Mouse (Mus musculus): Measurements from ENCODE around the gene Itpr1.

Gene Itpr1

GRCm38 (mm10) chr6:108517241-108517981, 304.5 kb downstream of the Itpr1 start:
- DNase-seq (ENCODE audit: low spot score) = no peak

GRCm38 (mm10) chr6:108517986-108518385, 305.1 kb downstream of the Itpr1 start:
- DNase-seq (ENCODE audit: low spot score) = no peak

- DNase-seq (ENCODE audit: low spot score) = no peak
Measured at GRCm38 (mm10) chr6:108518552-108518951, 305.7 kb downstream of the Itpr1 start.

- no peak for DNase-seq (ENCODE audit: low spot score)
Measured at GRCm38 (mm10) chr6:108519327-108519726, 306.4 kb downstream of the Itpr1 start.

- no peak for DNase-seq (ENCODE audit: low spot score)
Measured at GRCm38 (mm10) chr6:108523956-108524616, 311.2 kb downstream of the Itpr1 start.

GRCm38 (mm10) chr6:108524617-108525010, 311.7 kb downstream of the Itpr1 start:
- no peak for DNase-seq (ENCODE audit: low spot score)

- no peak for DNase-seq (ENCODE audit: low spot score)
Measured at GRCm38 (mm10) chr6:108527560-108527959, 314.7 kb downstream of the Itpr1 start.

- DNase-seq (ENCODE audit: low spot score) = no peak
Measured at GRCm38 (mm10) chr6:108527993-108528392, 315.1 kb downstream of the Itpr1 start.

- no peak for DNase-seq (ENCODE audit: low spot score)
Measured at GRCm38 (mm10) chr6:108529150-108529549, 316.3 kb downstream of the Itpr1 start.

GRCm38 (mm10) chr6:108530781-108531323, 318.0 kb downstream of the Itpr1 start:
- no peak for DNase-seq (ENCODE audit: low spot score)

GRCm38 (mm10) chr6:108531324-108532311, 318.7 kb downstream of the Itpr1 start:
- peak; percentile 77 for DNase-seq (ENCODE audit: low spot score)

GRCm38 (mm10) chr6:108532486-108533179, 319.7 kb downstream of the Itpr1 start:
- no peak for DNase-seq (ENCODE audit: low spot score)

GRCm38 (mm10) chr6:108534139-108534538, 321.2 kb downstream of the Itpr1 start:
- DNase-seq (ENCODE audit: low spot score) = no peak

- no peak for DNase-seq (ENCODE audit: low spot score)
Measured at GRCm38 (mm10) chr6:108534596-108534995, 321.7 kb downstream of the Itpr1 start.

- DNase-seq (ENCODE audit: low spot score) = no peak
Measured at GRCm38 (mm10) chr6:108535309-108535708, 322.4 kb downstream of the Itpr1 start.

- DNase-seq (ENCODE audit: low spot score) = no peak
Measured at GRCm38 (mm10) chr6:108536546-108537317, 323.8 kb downstream of the Itpr1 start.

- no peak for DNase-seq (ENCODE audit: low spot score)
Measured at GRCm38 (mm10) chr6:108538406-108538805, 325.5 kb downstream of the Itpr1 start.

- DNase-seq (ENCODE audit: low spot score) = no peak
Measured at GRCm38 (mm10) chr6:108540441-108540840, 327.5 kb downstream of the Itpr1 start.

- no peak for DNase-seq (ENCODE audit: low spot score)
Measured at GRCm38 (mm10) chr6:108544917-108545316, 332.0 kb downstream of the Itpr1 start.

GRCm38 (mm10) chr6:108545464-108545863, 332.6 kb downstream of the Itpr1 start:
- no peak for DNase-seq (ENCODE audit: low spot score)

GRCm38 (mm10) chr6:108548413-108548812, 335.5 kb downstream of the Itpr1 start:
- no peak for DNase-seq (ENCODE audit: low spot score)

Data from testis, postnatal 14 days (tissue).